Mouse (Mus musculus): ENCODE measurements around the gene Rbp2. TPM values are rescaled to one million over a fixed set of nuclear protein-coding genes. Genes with fewer than 3 reads are reported as not detected.

Gene Rbp2
- polyA plus RNA-seq, 1 experiment from 2014 or later: 2.5 TPM

- H3K9me3 ChIP-seq (ENCODE audit: low read length): no peaks in the 10 kb centered on the region
- H3K9ac ChIP-seq (replicated peaks; ENCODE audit: low read depth): no peak overlapping the region
- H3K4me3 ChIP-seq (ENCODE audit: low read depth, low read length): no peak overlapping the region
- WGBS: 72% methylated on average over 5 of the region's 5 CpGs
- H3K36me3 ChIP-seq (ENCODE audit: insufficient read depth, low read length): no peaks in the 10 kb centered on the region
- TF ChIP-seq EP300 (IDR thresholded peaks at IDR 0.05) (no peak), CTCF (IDR thresholded peaks at IDR 0.05) (no peak)
- ATAC-seq (no peak), DNase-seq (ENCODE audit: low spot score) (no peak)
- H3K27ac ChIP-seq (ENCODE audit: low read length): no peak overlapping the region
- no peaks in the 10 kb centered on the region for H3K27me3 ChIP-seq (replicated peaks; ENCODE audit: insufficient read depth, low read length)
- peaks cover 17% of the 10 kb centered on the region for H3K4me1 ChIP-seq (ENCODE audit: insufficient read depth, low read depth, low read length)
- no peak overlapping the region for H3K4me2 ChIP-seq (replicated peaks; ENCODE audit: low read depth, low read length)
Measured at GRCm38 (mm10) chr9:98499601-98500000, 13.7 kb downstream of the Rbp2 start.

GRCm38 (mm10) chr9:98507480-98507879 is 21.6 kb downstream of the Rbp2 start:
- 58% methylated on average over 6 of the region's 6 CpGs for WGBS
- H3K36me3 ChIP-seq (ENCODE audit: insufficient read depth, low read length): no peaks in the 10 kb centered on the region
- ATAC-seq (no peak), DNase-seq (ENCODE audit: low spot score) (no peak)
- no peak overlapping the region for H3K27ac ChIP-seq (ENCODE audit: low read length)
- no peaks in the 10 kb centered on the region for H3K9me3 ChIP-seq (ENCODE audit: low read length)
- no peak overlapping the region for H3K9ac ChIP-seq (replicated peaks; ENCODE audit: low read depth)
- no peaks in the 10 kb centered on the region for H3K27me3 ChIP-seq (replicated peaks; ENCODE audit: insufficient read depth, low read length)
- H3K4me2 ChIP-seq (replicated peaks; ENCODE audit: low read depth, low read length): no peak overlapping the region
- H3K4me3 ChIP-seq (ENCODE audit: low read depth, low read length): no peak overlapping the region
- H3K4me1 ChIP-seq (ENCODE audit: insufficient read depth, low read depth, low read length): no peaks in the 10 kb centered on the region
- TF ChIP-seq CTCF (IDR thresholded peaks at IDR 0.05): no peak
- no peak for TF ChIP-seq EP300 (IDR thresholded peaks at IDR 0.05)

GRCm38 (mm10) chr9:98510363-98511055 is 24.6 kb downstream of the Rbp2 start:
- H3K36me3 ChIP-seq (ENCODE audit: insufficient read depth, low read length): no peaks in the 10 kb centered on the region

GRCm38 (mm10) chr9:98523872-98524271 is 38.0 kb downstream of the Rbp2 start:
- Histone ChIP-seq H3K9ac (replicated peaks; ENCODE audit: low read depth) (no peak overlapping the region), H3K36me3 (ENCODE audit: insufficient read depth, low read length) (no peaks in the 10 kb centered on the region), H3K4me1 (ENCODE audit: insufficient read depth, low read depth, low read length) (no peaks in the 10 kb centered on the region), H3K4me3 (ENCODE audit: low read depth, low read length) (no peak overlapping the region), H3K27ac (ENCODE audit: low read length) (no peak overlapping the region), H3K4me2 (replicated peaks; ENCODE audit: low read depth, low read length) (no peak overlapping the region), H3K9me3 (ENCODE audit: low read length) (no peaks in the 10 kb centered on the region), H3K27me3 (replicated peaks; ENCODE audit: insufficient read depth, low read length) (no peaks in the 10 kb centered on the region)
- 60% methylated on average over 2 of the region's 2 CpGs for WGBS
- DNase-seq (ENCODE audit: low spot score) (no peak), ATAC-seq (no peak)
- no peak for TF ChIP-seq CTCF (IDR thresholded peaks at IDR 0.05)
- TF ChIP-seq EP300 (IDR thresholded peaks at IDR 0.05): no peak

More at GRCm38 (mm10) chr9:98510363-98511055, 24.6 kb downstream of the Rbp2 start:
- Histone ChIP-seq H3K4me1 (ENCODE audit: insufficient read depth, low read depth, low read length) (no peaks in the 10 kb centered on the region), H3K4me3 (ENCODE audit: low read depth, low read length) (no peak overlapping the region), H3K4me2 (replicated peaks; ENCODE audit: low read depth, low read length) (no peak overlapping the region), H3K9ac (replicated peaks; ENCODE audit: low read depth) (no peak overlapping the region), H3K9me3 (ENCODE audit: low read length) (no peaks in the 10 kb centered on the region), H3K27ac (ENCODE audit: low read length) (no peak overlapping the region), H3K27me3 (replicated peaks; ENCODE audit: insufficient read depth, low read length) (no peaks in the 10 kb centered on the region)
- TF ChIP-seq EP300 (IDR thresholded peaks at IDR 0.05): no peak
- no peak for TF ChIP-seq CTCF (IDR thresholded peaks at IDR 0.05)
- DNase-seq (ENCODE audit: low spot score) (no peak), ATAC-seq (no peak)
- WGBS: 82% methylated on average over 6 of the region's 6 CpGs

GRCm38 (mm10) chr9:98524786-98525542 is 39.0 kb downstream of the Rbp2 start:
- Histone ChIP-seq H3K36me3 (ENCODE audit: insufficient read depth, low read length) (no peaks in the 10 kb centered on the region), H3K9me3 (ENCODE audit: low read length) (no peaks in the 10 kb centered on the region), H3K27me3 (replicated peaks; ENCODE audit: insufficient read depth, low read length) (no peaks in the 10 kb centered on the region), H3K9ac (replicated peaks; ENCODE audit: low read depth) (no peak overlapping the region), H3K4me1 (ENCODE audit: insufficient read depth, low read depth, low read length) (no peaks in the 10 kb centered on the region), H3K27ac (ENCODE audit: low read length) (no peak overlapping the region), H3K4me2 (replicated peaks; ENCODE audit: low read depth, low read length) (no peak overlapping the region), H3K4me3 (ENCODE audit: low read depth, low read length) (no peak overlapping the region)
- WGBS: 59% methylated on average over 7 of the region's 7 CpGs
- ATAC-seq (peak; percentile 52; the same call in 1 of the 2 replicates), DNase-seq (ENCODE audit: low spot score) (peak; percentile 22)
- no peak for TF ChIP-seq EP300 (IDR thresholded peaks at IDR 0.05)
- no peak for TF ChIP-seq CTCF (IDR thresholded peaks at IDR 0.05)

- H3K4me3 ChIP-seq (ENCODE audit: low read depth, low read length): no peak overlapping the region
- no peaks in the 10 kb centered on the region for H3K4me1 ChIP-seq (ENCODE audit: insufficient read depth, low read depth, low read length)
- H3K4me2 ChIP-seq (replicated peaks; ENCODE audit: low read depth, low read length): no peak overlapping the region
- H3K9ac ChIP-seq (replicated peaks; ENCODE audit: low read depth): no peak overlapping the region
- H3K9me3 ChIP-seq (ENCODE audit: low read length): no peaks in the 10 kb centered on the region
- TF ChIP-seq EP300 (IDR thresholded peaks at IDR 0.05) (no peak), CTCF (IDR thresholded peaks at IDR 0.05) (no peak)
- WGBS: 73% methylated on average over 7 of the region's 7 CpGs
- DNase-seq (ENCODE audit: low spot score): no peak
- H3K36me3 ChIP-seq (ENCODE audit: insufficient read depth, low read length): no peaks in the 10 kb centered on the region
- H3K27ac ChIP-seq (ENCODE audit: low read length): no peak overlapping the region
- H3K27me3 ChIP-seq (replicated peaks; ENCODE audit: insufficient read depth, low read length): no peaks in the 10 kb centered on the region
- no peak for ATAC-seq
Measured at GRCm38 (mm10) chr9:98525543-98525924, 39.6 kb downstream of the Rbp2 start.
